Mouse (Mus musculus): ENCODE results near the gene Pde6d.
"Not testable (repeated sequence)": the region's sequence is repeated elsewhere in the genome, so short reads cannot be mapped to it uniquely, and the experiment has no call there.

The Pde6d gene

DNA sequence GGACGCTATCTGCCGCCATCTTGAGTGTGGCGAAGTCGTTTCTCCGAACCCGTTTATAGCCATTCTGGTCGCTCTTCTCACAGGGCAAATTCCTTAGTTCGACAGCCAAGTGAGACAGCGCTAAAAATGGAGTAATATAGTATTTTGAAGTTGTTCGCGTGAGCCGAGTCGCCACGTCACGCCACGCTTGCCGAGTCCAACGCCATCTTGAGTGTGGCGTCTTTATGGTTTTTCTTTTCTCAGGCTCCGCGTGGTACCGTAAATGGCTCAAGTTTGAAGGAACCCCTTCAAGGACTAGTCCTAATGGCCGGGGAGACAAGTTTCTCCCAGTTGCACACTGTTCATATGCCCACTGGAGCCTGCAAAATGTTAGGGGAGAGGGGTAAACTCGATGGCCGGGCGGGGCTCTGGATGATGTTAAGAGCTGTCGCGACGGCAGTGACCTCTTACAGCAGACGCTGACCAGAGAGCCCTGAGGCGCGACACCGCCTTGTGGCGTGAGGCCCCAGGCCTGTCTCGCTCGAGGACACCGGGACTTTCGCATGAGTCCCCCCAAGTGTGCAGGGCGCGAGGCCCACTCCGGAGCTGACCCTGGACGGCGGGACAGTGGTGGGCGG, 56.8 kb downstream of the Pde6d start:
- DNase-seq, result peak; percentile 61

DNA sequence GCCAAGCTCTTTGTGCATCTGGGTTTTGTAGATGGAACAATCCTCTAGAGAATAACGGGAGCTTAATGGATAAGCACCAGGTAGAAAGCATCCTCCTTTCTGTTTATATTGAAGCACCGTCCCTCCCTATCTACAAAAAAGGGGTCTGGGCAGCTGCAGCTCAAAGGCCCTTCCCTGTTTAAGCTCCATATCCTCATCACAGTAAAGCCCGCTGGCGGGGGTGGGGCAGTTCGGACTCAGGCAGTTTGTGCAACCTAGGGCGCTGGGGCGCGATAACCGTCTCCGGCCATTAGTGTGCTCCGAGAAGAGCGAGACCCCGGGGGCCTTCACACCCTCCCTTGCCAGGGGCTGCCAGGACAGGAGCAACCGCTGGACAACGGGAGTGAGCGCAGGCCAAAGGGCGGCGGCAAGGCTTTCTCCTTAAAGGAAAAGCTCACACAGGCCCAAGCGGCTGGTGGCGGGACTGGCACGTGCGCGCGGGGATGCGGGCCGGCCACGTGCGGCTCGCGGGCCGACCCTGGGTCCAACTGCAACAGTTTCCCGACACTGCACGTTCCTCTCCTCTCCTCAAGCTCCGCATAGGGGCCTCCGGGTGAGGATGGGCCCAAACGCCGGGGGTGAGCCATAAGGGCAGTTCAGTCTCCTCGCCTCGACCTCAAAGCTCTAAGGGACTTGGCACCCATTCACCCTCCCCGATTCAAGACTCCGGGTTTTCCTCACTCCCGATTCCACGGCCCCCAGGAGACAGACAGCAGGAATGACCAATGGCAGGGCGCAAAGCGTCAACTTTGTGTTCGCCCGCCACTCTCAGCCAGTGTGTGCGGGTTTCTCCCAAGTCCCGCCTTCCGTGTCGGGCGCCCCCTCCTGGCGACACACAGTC, 57.6 kb downstream of the Pde6d start:
- peak; percentile 100 for DNase-seq

DNA sequence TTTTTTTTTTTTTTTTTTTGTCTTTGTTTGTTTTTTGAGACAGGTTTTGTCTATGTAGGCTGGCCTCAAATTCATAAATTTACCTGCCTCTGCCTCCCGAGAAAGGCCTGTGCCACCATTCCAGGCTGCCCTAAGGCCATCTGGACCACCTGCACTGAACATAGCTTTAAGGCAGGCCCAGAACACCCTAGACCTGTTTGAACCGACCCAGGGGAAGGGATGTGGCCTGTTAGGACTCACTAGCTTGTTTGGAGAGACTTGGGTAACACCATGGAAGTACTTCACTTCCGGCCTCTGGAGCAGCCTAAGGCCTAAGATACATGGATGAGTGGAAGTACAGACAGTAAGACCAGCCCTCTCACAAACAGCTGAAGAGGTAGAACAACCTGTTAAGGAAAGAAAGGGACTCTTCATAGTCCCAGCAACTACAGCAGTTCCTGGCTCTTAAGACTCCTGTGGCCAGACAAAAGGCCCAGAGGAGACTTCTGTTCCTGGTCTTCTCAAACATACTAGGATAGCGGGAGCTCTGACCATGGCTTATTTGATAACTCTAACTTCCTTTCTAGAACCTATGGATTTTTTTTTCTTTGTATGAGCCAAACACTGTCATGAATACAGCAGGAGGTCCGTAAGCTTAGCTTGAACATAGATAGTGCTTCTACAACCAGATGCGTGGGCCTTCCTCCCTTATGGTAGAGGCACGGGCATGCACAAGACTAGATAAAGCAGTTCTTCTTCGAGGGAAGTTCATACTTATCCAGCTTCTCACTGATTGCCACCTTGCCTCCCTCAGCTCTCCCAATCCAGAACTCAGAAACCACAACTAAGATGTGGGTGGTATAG, 58.4 kb downstream of the Pde6d start:
- no peak for DNase-seq

DNA sequence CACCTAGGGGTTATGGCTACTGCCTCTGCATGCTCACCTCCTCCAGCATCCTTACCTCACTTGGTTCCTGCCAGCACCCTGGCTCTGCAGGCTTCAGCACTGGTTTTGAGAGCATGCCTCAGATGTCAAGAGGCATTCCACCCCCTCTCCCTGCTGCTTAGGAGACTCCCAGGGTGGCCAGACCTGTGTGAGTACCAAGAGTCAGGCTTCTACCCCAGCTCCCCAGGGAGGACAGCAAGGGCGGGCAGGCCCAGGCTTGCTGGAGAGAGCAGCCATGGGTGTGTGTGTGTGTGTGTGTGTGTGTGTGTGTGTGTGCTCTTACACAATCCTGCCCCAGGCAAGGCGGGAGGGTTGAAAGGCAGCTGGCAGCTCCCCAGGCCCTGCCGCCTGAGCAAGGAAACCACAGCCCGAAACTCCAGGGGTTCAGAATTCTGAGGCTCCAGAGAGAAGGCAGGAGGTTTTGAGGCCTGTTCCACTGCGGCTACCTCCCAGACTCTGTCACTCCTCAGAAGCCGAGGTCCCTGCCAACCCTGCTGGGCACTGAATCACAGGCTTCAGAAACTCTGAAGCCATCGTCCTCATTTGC, 60.0 kb downstream of the Pde6d start:
- no peak for DNase-seq

DNA sequence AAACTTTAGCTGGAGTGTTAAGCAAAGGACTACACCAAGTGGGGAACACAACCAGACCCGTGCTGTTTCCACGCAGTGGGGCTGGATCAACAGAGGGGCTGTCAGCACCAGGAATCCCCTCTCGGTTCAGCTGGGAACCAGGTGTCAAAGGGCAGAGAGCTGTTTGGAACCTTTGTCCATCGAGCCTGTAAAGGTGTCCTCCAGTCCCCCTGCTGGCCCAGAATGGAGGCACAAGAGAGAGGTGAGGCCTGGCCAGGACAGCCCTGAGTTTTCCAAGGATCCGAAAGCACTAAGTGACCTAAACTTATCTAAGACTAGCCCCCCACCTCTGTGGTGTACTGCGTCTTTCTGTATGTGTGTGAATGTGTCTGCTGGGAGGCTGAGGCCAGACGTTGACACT, 62.1 kb downstream of the Pde6d start:
- DNase-seq, result no peak

DNA sequence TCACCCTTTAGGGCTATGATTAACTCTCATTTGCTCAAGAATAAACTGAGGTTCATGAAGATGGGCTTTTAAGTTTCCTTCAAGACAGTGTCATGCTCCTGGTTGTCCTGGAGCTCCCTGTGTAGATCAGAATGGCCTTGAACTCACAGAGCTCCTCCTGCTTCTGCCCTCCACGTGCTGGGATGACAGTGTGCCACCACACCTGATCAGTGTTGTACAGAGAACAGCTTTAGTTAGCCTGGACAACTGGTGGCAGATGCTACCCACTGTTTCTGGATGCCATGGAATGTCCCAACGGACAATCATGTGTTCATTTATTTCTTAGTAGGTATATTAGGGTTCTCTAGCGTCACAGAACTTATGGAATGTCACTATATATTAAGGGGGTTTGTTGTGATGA, 65.4 kb downstream of the Pde6d start:
- no peak for DNase-seq

DNA sequence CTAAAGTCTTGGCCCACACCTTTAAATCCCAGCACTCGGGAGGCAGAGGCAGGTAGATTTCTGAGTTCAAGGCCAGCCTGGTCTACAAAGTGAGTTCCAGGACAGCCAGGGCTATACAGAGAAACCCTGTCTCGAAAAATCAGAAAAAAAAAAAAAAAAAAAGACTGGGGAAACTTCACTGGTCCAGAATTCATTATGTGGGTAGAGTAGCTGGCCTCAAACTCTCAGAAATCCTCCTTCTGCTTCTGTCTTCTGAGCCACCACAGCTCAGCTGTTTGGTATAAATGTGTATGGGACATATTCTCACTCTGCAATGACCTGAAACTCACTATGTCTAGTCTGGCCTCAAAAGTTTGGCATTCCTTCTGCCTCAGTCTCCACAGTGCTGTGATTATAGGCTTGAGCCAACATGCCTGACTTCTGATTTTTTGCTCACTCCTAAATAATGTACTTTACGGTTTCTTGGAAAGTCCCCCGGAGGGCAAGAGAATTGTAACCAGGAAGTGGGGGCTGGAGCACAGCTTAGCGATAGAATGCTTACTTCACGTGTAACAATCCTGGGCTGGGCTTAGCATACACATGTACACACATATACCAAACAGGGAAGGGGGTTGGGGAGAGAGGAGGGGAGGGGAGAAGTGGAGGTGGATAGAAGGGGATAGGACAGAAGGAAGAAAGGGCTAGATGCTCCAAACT, 66.6 kb downstream of the Pde6d start:
- no peak for DNase-seq

DNA sequence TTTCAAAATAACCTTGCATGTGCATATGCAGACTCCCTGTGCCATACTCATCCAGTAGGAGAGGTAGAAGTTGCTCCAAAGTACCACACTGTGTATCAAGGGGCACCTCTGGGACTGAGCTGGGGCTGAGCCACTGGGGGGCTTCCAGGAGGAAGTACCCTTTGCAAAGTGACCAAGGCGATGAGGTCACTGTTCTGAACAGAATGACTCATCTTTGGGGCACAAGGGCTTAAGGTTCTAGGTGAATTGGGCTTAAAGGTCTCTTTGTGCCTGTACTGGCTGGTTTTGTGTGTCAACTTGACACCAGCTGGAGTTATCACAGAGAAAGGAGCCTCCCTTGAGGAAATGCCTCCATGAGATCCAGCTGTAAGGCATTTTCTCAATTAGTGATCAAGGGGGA, 69.4 kb downstream of the Pde6d start:
- DNase-seq, result not testable (repeated sequence)

DNA sequence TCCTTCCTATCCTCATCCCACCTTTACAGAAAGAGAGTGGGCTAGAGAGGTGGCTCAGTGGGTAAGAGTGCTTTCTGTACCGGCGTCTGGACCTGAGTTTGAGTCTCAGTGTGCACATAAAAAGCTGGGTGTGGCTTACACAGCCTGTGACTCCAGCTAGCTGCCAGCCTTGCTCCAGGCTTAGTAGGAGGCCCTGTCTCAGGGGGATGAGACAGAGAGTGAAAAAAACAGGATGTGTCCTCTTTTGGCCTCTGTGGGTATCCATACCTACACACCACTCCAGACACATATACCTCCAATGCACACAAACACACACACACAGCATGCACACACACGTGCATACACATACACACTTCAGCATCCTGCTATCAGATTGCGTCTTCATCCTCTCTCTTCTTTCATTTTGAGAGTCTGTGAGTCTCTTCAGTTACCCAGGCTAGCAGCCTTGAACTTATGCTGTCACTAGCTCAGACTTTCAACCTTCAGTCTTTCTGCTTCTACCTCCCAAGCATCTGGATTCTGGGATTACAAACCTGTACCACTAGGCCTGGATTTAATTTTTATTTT, 70.2 kb downstream of the Pde6d start:
- no peak for DNase-seq

DNA sequence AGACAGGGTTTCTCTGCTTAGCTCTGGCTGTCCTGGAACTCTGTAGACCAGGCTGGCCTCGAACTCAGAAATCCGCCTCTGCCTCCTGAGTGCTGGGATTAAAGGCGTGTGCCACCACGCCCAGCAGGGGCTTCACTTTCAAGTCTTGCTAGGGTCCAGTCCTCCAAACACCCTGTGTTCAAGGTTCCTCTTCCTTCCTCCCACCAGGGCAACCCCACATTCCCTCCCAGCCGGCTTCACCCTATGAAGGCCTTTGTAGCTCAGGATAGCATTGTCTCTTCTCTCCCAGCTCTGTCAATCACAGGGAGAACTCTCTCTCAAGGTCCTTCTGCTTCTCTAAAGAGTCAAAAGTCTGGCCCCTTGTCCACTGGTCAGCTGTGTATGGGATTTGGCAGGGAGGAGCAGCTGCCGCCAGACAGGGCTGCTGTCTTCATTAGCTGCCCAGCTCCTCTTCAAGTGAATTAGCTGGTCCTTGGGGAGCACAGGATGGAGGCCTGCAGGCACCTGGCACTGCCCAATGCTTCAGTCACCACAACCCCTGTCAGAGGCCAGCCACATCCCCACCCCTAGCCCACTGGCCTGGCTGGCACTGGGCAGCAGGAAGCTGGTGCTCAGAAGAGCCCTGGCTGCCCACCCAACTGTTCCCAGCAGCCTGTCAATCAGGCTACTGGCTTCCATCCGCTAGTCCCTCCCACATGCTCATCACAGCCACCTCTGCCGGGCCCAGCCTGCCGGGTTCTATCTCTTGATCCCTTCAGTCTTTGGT, 71.6 kb downstream of the Pde6d start:
- no peak for DNase-seq

DNA sequence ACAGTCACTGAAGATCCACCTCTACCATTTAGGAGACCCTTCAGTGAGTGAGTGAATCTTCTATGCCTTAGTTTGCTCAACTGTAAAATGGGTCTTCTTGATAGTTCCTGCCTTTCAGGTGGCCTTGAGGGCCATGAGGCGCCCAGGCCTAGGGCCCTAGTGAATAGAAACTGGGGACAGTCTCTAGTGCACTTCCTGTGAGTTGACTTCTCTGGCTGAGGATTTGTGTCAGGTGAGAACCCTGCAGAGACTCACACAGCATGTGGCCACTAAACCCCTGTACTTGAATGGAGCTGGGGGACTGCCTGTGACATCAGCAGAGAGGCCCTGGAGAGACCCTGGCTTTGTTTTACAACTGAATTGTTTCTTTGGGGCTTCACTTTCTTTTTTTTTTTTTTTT, 72.2 kb downstream of the Pde6d start:
- no peak for DNase-seq

DNA sequence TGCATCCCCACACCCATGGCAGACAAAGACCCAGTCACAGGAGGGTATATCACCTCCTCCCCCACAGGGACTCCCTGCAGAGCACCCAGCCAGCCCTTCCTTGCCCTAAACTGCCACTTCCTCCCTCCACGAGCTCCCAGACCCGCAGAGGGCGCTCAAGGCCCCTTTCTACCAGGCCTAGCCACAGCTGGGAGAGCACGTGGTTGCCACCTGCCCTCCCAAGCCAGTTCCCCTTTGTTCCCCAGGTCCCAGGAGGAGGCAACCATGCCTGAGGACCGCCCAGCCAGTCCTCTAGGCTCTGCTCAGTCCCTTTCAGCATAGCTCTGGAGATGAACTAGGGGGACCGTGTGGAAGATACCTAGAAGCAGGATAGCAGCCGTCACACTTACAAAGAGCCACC, 73.0 kb downstream of the Pde6d start:
- DNase-seq, result peak; percentile 86

DNA sequence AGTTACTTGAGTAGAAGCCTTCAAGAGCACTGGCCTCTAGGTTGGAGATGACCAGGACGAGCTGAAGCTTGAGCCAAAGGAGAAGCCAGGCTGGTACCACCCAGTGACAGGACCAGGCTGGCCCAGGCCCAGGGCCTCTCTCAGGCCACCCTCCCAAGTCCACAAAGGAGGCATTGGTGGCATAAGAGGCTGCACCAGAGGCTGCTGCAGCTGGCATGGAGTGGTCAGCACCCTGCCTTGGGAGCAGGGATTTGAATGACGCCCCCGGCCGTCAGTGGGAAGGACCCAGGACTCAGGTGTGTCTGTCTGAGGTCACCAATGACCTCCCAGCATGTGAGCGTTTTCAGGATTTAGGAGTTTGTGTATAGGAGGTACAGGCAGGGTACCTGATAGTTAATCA, 74.6 kb downstream of the Pde6d start:
- DNase-seq, result no peak

DNA sequence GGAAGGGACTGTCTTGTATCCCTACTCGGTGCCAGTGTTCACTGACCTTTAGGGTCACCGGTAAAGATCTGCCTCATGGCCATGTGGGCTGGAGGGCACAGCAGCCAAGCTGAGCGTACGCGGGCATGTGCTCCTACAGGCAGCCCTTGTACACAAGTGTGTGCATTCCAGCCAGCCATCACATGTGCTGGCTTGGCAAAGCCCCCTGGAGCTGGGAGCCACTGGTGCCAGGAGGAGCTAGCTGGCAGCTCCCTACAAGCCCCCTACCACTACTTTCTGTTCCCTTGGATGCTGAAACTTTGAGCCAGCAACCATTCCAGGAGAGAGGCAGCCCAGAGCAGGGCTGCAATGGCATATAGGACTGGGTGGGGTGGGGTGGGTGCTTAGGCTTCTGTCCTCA, 76.0 kb downstream of the Pde6d start:
- no peak for DNase-seq

DNA sequence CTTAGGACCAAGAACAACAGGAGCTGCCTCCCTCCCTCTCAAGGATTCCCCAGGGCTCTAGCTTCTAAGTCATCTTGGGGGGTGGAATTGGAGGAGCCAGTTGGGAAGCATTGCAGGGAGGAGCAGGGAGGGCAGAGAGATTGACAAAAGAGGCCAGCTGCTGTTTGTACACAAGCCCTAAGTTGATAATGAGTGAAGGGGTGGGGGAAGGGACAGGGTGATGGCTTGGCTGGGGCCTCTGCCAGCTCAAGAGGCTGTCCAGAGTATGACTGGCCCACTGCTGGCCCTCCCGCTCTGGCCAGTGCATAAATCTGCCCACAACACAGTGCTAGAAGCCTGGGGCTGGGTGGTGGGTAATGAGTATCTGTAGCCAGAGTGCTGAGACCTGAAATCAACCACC, 77.0 kb downstream of the Pde6d start:
- no peak for DNase-seq

DNA sequence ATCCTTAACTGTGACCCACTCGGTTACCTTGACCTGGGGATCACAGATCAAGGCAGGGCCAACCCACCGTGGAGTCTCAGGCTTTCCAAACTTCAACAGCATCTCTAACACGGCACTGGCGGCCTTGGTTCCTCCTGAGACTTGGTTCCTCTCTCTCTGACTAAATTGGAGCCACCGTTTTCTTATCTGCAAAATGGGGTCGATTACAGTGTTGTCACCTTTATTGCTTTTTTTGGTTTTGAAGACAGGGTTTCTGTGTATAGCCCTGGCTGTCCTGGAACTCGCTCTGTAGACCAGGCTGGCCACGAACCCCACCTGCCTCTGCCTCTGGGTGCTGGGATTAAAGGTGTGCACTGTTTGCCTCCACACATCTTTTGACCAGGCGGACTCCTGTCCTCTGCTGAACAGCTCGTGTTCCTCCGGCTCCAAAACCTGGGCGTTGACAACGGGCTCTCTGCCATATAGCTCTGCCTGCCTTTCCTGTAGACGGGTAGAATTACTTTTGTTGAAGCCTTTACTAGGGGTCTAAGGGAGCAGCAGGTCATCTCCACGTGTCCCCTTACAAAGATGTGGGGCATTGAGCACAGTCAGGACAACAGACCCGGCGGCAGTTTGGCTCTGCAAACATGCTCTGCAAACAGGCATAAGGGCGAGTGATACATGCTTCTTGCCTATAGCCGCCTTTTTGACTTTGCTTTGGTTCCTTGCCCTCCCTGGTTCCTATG, 77.6 kb downstream of the Pde6d start:
- DNase-seq, result no peak

DNA sequence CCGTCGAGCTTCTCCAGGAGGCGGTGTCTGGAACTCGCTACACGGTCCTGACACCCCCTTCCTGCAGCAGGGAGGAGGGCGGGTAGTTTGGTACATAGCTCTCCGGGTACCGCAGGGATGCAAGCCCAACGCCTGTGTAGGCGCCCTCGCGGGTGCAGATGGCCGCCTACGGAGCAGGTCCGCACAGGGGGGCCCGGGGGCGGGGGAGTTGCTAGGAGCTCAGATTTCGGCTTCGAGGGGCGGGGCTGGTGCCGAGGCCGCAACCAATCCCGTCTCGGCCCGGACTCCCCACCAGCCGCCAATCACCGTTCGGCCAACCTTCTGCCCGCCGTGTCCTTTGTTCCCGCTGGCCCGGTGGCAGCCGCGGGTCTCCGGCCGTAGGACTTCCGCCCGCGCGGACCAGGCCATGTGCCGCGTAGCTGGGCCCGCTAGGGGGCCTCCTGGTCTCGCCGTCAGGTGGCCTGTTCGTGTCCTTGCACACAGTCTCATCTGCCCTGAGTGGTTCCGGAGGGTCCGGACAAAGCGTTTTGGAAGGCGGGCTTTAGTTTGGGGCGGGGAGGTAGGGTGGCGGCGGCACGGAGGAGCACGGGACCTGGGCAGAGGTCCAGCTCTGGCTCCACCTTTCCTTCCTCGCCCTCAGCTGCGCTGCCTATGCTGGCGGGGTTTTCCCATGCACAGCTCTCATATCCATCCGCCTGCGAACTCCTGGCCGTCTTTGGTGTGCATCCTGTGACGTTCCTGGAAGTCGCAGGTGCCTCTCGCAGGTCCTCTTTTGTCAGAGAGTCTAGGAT, 78.3 kb downstream of the Pde6d start:
- peak; percentile 94 for DNase-seq

DNA sequence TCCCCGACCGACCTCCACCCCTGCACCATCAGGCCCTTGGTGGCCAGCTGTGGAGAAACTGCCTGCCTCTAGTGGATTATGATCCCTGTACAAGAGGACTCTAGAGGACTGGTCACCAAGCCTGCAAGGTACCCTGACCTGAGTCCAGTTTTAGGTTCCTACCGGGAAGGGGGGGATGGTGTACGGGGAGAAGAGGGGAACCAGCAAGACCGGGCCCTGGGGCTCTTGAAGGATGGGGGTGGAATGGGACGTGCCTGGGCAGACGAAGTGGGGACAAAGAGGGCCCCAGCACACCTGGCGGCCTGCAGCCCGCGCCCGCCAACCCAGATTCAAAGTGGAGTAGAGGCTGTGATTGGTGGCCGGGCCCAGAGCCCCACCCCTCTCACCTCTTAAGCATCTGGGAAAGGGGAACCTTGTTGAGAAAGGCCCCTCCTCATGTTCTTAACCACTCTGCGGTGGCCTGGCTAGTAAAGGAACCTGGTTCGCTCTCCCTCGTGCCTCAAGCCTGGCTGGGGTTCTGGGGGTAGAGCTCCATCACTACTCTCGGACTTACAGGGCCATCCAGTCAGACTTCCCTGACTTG, 79.2 kb downstream of the Pde6d start:
- no peak for DNase-seq

DNA sequence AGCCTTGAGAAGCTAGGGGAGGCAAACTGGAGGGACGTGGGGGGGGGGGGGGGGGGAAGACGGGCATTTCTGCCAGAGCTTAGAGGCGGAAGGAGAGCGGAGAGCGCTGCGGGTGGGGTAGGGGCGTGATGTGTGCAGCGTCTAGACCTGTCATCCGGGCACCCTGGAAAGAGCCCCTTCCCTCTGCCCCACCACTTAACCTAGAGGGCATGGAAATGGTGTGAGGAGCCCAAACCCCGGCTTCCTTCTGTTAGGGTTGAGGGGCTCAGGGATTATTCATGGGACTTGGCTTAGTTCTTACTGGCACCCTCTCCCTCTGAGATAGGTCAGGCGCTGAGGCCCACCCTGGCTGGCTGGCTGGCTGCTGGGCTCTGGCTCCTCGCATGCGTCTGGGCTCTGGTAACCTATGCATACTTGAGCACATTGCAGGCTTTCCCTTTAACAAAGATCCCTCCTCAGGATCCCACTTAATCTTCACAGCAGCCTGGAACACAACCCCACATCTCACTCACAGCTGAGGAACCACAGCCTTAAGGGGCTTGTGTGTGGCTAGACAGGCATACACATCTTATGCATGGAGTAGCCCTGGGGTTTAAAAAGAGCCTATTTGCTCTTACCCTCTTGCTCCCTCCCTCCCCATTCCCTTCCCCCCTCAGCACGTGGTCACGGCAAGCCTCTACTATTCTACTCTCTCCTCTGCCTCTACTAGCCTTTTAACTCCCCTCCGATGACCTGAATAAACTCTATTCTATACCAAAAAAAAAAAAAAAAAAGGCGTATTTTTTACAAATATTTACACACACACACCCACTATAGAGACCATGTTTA, 80.0 kb downstream of the Pde6d start:
- DNase-seq, result no peak

Measured in right cerebral cortex, postnatal 14 days (tissue).